Mouse (Mus musculus) hindbrain, embryonic 12.5 days (tissue): ENCODE measurements around the gene St6galnac3. TPM values are rescaled to one million over a fixed set of nuclear protein-coding genes. Genes with fewer than 3 reads are reported as not detected.

Source experiments
- ATAC-seq: fragments of 200-750 bp; cut with Nextera tagmentation; 2 replicates; pipeline ENCODE4 v1.8.0; 2017; ENCODE audit warnings: moderate TSS enrichment; ENCODE audit not compliant: low FRiP score
- H3K27ac ChIP-seq: fragments of 300-500 bp; sonication (generic); 2 replicates; pipeline ENCODE4 v1.5.1; 2016; ENCODE audit warnings: mild to moderate bottlenecking
- H3K27me3 ChIP-seq: fragments of 300-500 bp; sonication (generic); 2 replicates; pipeline ENCODE4 v1.6.1; 2016; ENCODE audit warnings: mild to moderate bottlenecking
- H3K36me3 ChIP-seq: fragments of 300-500 bp; sonication (generic); 2 replicates; pipeline ENCODE4 v1.6.1; 2016; ENCODE audit warnings: mild to moderate bottlenecking
- H3K4me1 ChIP-seq: fragments of 300-500 bp; sonication (generic); 2 replicates; pipeline ENCODE4 v1.6.1; 2016
- H3K4me2 ChIP-seq: fragments of 300-500 bp; sonication (generic); replicated peaks from 2 replicates; pipeline ENCODE4 v1.6.1; 2016; ENCODE audit warnings: mild to moderate bottlenecking
- H3K4me3 ChIP-seq: fragments of 300-500 bp; sonication (generic); 2 replicates; pipeline ENCODE4 v1.5.1; 2016; ENCODE audit warnings: mild to moderate bottlenecking
- H3K9ac ChIP-seq: fragments of 300-500 bp; sonication (generic); 2 replicates; pipeline ENCODE4 v1.6.1; 2016; ENCODE audit warnings: mild to moderate bottlenecking, moderate library complexity
- H3K9me3 ChIP-seq: fragments of 300-500 bp; sonication (generic); replicated peaks from 2 replicates; pipeline ENCODE4 v1.6.1; 2016; ENCODE audit warnings: mild to moderate bottlenecking
- WGBS: fragments of 180-500 bp; shearing (Covaris S2); methylation state at CpG from one replicate; pipeline ENCODE4 v1.1.7; 2016; 5-methylcytosine and 5-hydroxymethylcytosine counted together
- polyA plus RNA-seq: library from polyadenylated mRNA; unstranded; fragments of >200 nt; fragmentation: Nextera tagmentation; extraction: Ambion mirVana; gene quantifications from 2 replicates; pipeline ENCODE4 v1.2.1, GENCODE M21; 2016

Gene St6galnac3
- polyA plus RNA-seq, 1 experiment from 2014 or later: 40.8 TPM

DNA sequence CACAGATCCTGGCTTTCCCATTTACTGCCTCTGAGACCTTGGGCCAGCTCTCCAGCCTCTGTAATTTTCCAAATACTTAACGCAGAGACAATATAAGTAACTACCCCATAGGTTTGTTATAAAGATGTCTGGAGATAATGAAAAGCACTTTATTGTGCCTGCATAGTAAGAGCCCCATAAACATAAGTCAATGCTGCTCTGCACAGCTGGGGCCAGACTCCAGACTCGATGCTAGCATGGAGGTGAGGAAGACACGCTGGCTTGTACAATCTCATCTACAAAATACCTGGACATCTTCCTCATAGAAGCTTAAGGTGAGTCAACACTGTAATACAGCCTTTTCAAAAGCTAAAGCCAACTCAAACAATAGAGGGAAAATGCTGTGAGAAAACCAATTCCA, 473.3 kb downstream of the St6galnac3 start:
- H3K9ac ChIP-seq: no peak overlapping the region
- no peaks in the 10 kb centered on the region for H3K36me3 ChIP-seq
- H3K4me2 ChIP-seq: no peak overlapping the region
- peaks cover 4% of the 10 kb centered on the region; the same call in 1 of the 2 replicates for H3K4me1 ChIP-seq
- no peak overlapping the region for H3K4me3 ChIP-seq
- H3K9me3 ChIP-seq: no peaks in the 10 kb centered on the region
- no peak for ATAC-seq
- WGBS: 93% methylated on average over 3 of the region's 3 CpGs
- no peak overlapping the region for H3K27ac ChIP-seq
- H3K27me3 ChIP-seq: no peaks in the 10 kb centered on the region

DNA sequence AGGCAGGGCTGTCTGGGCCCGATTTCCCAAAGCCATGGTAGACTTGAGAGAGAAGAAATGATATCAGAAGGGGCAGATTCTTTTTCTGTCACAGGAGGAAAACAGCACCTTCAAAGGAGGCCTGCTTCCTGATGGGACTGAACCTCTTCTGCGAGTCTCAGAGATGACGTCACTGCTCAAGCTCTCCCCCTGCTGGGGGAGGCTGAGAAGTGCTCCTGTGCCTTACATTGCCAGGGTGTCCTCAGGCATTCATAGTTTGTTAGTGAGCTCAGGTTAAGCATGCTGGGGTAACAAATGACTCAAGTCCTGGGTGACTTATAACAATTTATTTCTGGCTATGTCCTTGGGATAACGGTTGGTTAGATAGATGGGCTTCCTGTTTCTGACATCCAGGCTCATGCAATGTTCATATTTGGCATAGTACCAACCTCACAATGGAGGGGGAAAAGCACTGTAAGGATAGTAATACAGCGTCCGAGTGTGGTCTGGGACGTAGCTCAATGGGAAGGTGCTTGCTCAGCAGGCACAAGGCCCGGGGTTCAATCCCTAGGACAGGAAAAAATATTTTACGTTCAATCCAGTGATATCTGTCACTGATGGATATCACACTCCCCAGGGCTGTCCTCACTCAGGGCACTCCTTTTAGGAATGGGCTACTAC, 474.2 kb downstream of the St6galnac3 start:
- no peaks in the 10 kb centered on the region for H3K9me3 ChIP-seq
- no peaks in the 10 kb centered on the region for H3K27me3 ChIP-seq
- H3K4me2 ChIP-seq: no peak overlapping the region
- H3K36me3 ChIP-seq: no peaks in the 10 kb centered on the region
- no peak overlapping the region for H3K4me3 ChIP-seq
- 0 out of 2 replicates have a peak, but pooled peaks have one; percentile 38 for ATAC-seq
- 59% methylated on average over 9 of the region's 9 CpGs for WGBS
- H3K4me1 ChIP-seq: peaks cover 4% of the 10 kb centered on the region; the same call in 1 of the 2 replicates
- no peak overlapping the region for H3K9ac ChIP-seq
- H3K27ac ChIP-seq: no peak overlapping the region

DNA sequence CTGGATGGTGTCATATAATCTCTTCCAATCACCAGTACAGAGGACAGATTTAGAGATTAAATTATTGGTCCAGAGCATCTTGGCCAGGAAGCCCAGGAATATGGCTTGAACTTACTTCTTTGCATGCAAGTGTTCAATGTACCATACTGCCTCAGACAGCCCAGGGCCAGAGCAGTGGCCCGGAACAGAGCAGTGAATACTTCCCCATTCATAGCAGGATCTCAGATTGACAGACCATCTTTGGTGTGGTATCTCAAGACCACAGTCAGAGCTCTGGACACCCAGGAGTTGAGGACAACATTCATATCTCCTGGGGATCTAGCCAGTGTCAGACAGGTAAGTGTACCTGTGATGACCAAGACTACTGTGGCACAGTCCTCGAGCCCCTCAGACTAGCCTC, 476.1 kb downstream of the St6galnac3 start:
- H3K4me2 ChIP-seq: no peak overlapping the region
- no peak for ATAC-seq
- no peaks in the 10 kb centered on the region for H3K9me3 ChIP-seq
- no peak overlapping the region for H3K27ac ChIP-seq
- no peaks in the 10 kb centered on the region for H3K27me3 ChIP-seq
- H3K4me3 ChIP-seq: no peak overlapping the region
- H3K4me1 ChIP-seq: peaks cover 4% of the 10 kb centered on the region; the same call in 1 of the 2 replicates
- no peaks in the 10 kb centered on the region for H3K36me3 ChIP-seq
- no peak overlapping the region for H3K9ac ChIP-seq
- WGBS: 82% methylated on average over 2 of the region's 2 CpGs

DNA sequence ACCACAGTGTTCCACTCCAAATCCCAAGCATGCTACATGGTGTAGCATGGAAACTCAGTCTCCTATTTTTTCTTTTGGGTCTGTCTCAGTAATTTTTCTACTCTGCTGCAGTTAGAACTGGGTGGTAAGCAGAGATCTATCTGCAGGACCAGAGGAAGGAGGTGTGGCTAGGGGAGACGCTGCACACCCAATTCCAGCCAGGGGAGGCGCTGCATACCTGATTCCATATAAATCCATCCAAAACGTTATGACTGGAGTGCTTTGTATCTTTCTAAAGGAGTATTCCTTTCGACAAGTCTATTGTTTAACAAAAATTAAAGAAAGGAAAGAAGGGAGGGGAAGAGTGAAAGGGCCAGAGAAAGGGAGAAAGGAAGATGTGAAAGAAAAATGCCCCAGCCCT, 476.9 kb downstream of the St6galnac3 start:
- ATAC-seq: no peak
- Histone ChIP-seq H3K27me3 (no peaks in the 10 kb centered on the region), H3K36me3 (no peaks in the 10 kb centered on the region), H3K9ac (no peak overlapping the region), H3K4me2 (no peak overlapping the region), H3K4me1 (peaks cover 4% of the 10 kb centered on the region; the same call in 1 of the 2 replicates), H3K27ac (no peak overlapping the region), H3K4me3 (no peak overlapping the region), H3K9me3 (no peaks in the 10 kb centered on the region)
- WGBS: 43% methylated on average over 4 of the region's 4 CpGs

DNA sequence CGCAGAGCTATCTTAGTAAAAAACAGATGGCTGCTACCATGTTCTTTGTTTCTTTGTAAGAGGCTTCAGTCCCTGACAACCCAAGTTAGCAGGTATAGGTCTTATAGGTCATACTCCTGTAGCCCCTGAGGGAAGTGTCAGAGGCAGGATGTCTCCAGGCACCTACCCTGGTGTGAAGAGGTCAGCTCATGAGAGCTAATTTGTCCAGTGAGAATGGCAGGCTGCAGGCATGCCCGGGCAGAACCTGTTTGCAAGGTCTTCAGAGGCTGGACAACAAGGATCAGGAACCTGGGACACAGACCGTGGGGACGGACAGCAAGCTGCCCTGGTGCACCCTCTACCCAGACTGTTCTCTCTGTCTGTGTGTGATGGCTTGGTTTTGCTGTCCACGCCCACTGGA, 482.4 kb downstream of the St6galnac3 start:
- no peak for ATAC-seq
- Histone ChIP-seq H3K9me3 (no peaks in the 10 kb centered on the region), H3K27ac (no peak overlapping the region), H3K4me3 (no peak overlapping the region), H3K36me3 (no peaks in the 10 kb centered on the region), H3K4me1 (peaks cover 14% of the 10 kb centered on the region; the same call in 1 of the 2 replicates), H3K4me2 (no peak overlapping the region), H3K9ac (no peak overlapping the region), H3K27me3 (no peaks in the 10 kb centered on the region)
- WGBS: 72% methylated on average over 5 of the region's 5 CpGs

DNA sequence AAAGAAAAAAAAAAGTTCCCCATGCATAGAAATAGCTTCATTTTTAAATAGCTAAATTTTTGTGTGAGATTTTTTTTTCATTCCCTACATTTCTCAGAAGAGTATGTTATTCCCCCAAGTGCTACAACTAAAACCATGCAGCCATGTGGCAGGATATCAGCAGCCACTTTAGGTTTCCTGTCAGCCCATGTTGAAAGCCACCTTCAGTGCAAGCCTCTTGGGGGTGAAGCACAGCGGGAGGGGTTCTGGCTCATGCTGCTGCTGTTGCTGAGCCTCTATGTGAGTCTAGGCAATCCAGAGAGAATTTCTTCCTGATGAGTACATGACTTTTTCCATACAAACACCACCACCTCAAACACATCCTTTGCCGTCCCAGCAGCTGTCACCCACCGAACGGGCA, 483.8 kb downstream of the St6galnac3 start:
- no peaks in the 10 kb centered on the region for H3K27me3 ChIP-seq
- no peak overlapping the region for H3K9ac ChIP-seq
- H3K36me3 ChIP-seq: no peaks in the 10 kb centered on the region
- H3K27ac ChIP-seq: no peak overlapping the region
- H3K9me3 ChIP-seq: no peaks in the 10 kb centered on the region
- H3K4me3 ChIP-seq: no peak overlapping the region
- H3K4me2 ChIP-seq: no peak overlapping the region
- ATAC-seq: no peak
- 76% methylated on average over 4 of the region's 4 CpGs for WGBS
- H3K4me1 ChIP-seq: peaks cover 14% of the 10 kb centered on the region; the same call in 1 of the 2 replicates

DNA sequence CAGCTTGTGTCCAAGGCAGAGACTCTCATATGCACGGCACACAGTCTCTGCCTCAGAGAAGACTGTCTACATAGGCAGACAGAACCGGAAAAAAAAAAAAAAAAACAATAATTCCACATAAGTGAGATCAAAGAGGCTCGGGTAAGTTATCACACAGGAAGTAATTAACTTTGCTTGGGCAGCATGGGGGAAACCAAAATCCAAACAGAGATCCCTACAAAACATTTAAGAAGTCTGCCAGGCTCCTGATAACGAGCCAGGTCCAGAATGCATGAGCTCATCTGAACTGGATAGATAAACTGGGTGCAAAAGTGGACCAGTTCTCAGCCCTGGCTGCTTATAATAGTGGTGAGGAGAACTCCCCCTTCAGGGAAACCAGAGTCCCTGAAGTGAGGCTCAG, 484.6 kb downstream of the St6galnac3 start:
- ATAC-seq: no peak
- H3K4me1 ChIP-seq: peaks cover 14% of the 10 kb centered on the region; the same call in 1 of the 2 replicates

DNA sequence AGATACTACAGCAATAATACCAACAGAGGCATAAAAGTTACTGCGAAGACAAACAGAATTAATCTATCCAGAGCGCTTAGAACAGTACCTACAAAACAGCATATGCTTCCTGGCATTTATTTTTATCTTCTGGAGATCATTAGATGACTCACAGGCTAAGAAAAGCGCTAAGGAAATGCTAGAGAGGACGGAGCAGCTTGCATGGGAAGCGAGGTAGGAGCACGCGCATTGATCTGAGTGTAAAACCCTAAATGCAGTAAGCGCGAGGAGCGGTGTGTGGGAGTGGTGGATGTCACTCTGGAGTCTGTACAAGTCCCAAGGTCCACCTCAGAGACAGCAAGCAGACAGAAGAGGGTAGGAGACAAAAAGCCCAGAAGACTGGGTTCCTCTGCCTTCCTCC, 486.6 kb downstream of the St6galnac3 start:
- no peaks in the 10 kb centered on the region for H3K27me3 ChIP-seq
- no peaks in the 10 kb centered on the region for H3K9me3 ChIP-seq
- no peak overlapping the region for H3K4me3 ChIP-seq
- H3K36me3 ChIP-seq: no peaks in the 10 kb centered on the region
- no peak overlapping the region for H3K9ac ChIP-seq
- ATAC-seq: no peak
- 88% methylated on average over 10 of the region's 10 CpGs for WGBS
- H3K27ac ChIP-seq: no peak overlapping the region
- no peak overlapping the region for H3K4me2 ChIP-seq
- H3K4me1 ChIP-seq: peaks cover 14% of the 10 kb centered on the region; the same call in 1 of the 2 replicates

More for the DNA sequence above, 484.6 kb downstream of the St6galnac3 start:
- Histone ChIP-seq H3K4me3 (no peak overlapping the region), H3K9me3 (no peaks in the 10 kb centered on the region), H3K27me3 (no peaks in the 10 kb centered on the region), H3K27ac (no peak overlapping the region), H3K36me3 (no peaks in the 10 kb centered on the region), H3K9ac (no peak overlapping the region), H3K4me2 (no peak overlapping the region)
- WGBS: 67% methylated on average over 4 of the region's 4 CpGs

DNA sequence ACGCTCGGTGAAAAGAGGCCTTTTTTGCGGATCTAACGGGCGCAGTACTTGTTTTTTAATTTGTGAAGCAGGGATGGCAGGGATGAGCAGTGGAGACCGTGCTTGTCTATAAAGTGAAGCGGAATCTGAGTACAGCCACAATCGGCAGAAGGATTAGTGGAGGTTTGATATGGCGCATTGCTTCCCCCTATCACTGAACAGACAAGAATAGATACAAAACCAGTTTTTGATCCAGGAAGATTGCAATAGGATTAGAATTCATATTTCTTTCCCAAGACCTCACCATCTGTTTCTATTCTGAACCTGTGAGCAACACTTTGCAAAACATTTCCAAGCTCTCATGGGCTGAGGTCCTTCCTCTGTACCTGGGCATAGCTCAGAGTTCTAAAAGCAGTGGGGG, 488.7 kb downstream of the St6galnac3 start:
- H3K4me2 ChIP-seq: no peak overlapping the region
- ATAC-seq: no peak
- 92% methylated on average over 9 of the region's 9 CpGs for WGBS
- no peaks in the 10 kb centered on the region for H3K9me3 ChIP-seq
- H3K4me3 ChIP-seq: no peak overlapping the region
- H3K36me3 ChIP-seq: no peaks in the 10 kb centered on the region
- peaks cover 4% of the 10 kb centered on the region; the same call in 1 of the 2 replicates for H3K4me1 ChIP-seq
- H3K27me3 ChIP-seq: no peaks in the 10 kb centered on the region
- H3K27ac ChIP-seq: no peak overlapping the region
- no peak overlapping the region for H3K9ac ChIP-seq

DNA sequence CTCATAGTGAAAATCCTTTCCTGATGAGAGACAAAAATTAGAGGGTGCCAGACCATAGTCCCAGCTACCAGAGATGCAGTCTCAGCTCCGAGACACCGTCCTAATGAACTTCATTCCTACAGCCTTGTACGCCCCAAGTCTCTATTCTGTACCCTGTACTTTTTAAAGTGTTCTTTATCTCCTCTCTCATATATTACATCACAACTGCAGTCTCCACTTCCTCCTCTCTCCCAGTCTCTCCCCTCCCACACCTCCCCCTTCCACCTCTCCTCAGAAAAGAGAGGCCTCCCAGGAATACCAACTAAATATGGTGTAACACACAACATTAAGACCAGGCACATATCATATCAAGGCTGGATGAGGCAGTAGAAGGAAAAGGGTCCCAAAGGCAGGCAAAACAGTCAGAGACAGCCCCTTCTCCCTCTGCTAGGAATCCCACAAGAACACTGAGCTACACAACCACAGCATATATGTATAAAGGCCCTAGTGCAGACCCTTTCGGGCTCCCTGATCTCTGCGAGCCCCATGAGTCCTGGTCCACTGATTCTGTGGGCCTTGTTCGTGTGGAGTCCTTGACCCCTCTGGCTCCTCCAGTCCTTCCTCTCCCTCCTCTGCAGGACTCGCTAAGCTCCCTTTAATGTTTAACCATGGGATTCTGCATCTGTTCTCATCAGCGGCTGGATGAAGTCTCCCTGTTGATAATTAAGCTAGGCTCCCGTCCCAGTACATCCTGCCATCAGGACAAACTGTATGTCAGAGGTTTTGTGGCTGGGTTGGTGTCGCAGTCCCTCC, 502.2 kb downstream of the St6galnac3 start:
- H3K36me3 ChIP-seq: no peaks in the 10 kb centered on the region
- H3K4me1 ChIP-seq: no peaks in the 10 kb centered on the region
- no peaks in the 10 kb centered on the region for H3K9me3 ChIP-seq
- H3K27ac ChIP-seq: no peak overlapping the region
- WGBS: 81% methylated on average over 10 of the region's 10 CpGs
- H3K9ac ChIP-seq: no peak overlapping the region
- no peak overlapping the region for H3K4me2 ChIP-seq
- H3K4me3 ChIP-seq: no peak overlapping the region
- H3K27me3 ChIP-seq: no peaks in the 10 kb centered on the region
- ATAC-seq: no peak

DNA sequence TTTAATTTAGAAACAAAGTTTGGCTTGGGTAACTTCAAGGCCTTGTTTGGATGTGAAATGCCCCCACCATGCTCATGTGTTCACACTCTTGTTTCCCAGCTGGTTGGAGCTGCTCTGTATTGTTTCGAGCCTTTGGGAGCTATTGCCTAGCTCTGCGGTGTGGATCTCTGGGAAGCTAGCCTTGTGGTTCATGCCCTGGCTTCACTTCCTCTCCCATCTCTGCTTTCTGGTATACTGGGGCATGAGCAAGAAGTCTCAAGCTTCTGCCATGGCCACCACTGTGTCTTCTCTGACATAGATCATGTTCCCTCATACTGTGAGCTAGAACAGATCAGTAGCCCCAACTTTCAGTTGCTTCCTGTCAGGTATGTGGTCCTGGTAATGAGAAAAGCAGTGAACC, 505.6 kb downstream of the St6galnac3 start:
- no peaks in the 10 kb centered on the region; the same call in 1 of the 2 replicates for H3K9me3 ChIP-seq
- H3K36me3 ChIP-seq: no peaks in the 10 kb centered on the region
- H3K4me2 ChIP-seq: no peak overlapping the region
- 91% methylated on average over 2 of the region's 2 CpGs for WGBS
- no peak overlapping the region for H3K27ac ChIP-seq
- no peak for ATAC-seq
- no peak overlapping the region for H3K4me3 ChIP-seq
- H3K9ac ChIP-seq: no peak overlapping the region
- no peaks in the 10 kb centered on the region for H3K4me1 ChIP-seq
- no peaks in the 10 kb centered on the region for H3K27me3 ChIP-seq

DNA sequence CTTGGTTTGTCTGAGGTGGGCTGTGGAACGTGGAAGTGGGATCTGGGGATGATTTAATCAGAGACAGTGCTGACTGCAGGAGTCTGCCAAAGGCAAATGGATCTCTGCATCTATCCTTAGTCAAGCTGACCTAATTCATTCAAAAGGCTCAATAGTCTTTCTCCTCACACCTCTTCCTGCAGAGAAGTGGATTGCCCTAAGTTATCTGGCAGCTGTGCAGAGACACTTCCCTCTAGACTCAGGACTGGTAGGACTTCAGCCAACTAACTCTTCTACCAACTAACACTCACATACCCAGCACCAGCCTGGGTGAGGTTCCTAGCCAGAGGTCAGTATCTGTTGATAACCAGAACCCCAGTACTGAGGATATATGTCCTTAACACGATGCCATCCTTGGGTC, 516.8 kb downstream of the St6galnac3 start:
- Histone ChIP-seq H3K9me3 (no peaks in the 10 kb centered on the region), H3K27me3 (no peaks in the 10 kb centered on the region), H3K27ac (no peak overlapping the region), H3K4me2 (no peak overlapping the region), H3K4me1 (0 out of 2 replicates have a peak, but pooled peaks cover 3% of the 10 kb centered on the region), H3K9ac (no peak overlapping the region), H3K36me3 (no peaks in the 10 kb centered on the region), H3K4me3 (no peak overlapping the region)
- ATAC-seq: no peak
- 79% methylated on average over 2 of the region's 2 CpGs for WGBS
